Mouse (Mus musculus) A20 (cell line): ENCODE results near the gene Ryr1.

ENCODE experiments used
- DNase-seq: peaks from one replicate; pipeline ENCODE4 v3.0.0-alpha.2; 2011; ENCODE audit warnings: low read depth, low spot score

Ryr1 gene

DNA sequence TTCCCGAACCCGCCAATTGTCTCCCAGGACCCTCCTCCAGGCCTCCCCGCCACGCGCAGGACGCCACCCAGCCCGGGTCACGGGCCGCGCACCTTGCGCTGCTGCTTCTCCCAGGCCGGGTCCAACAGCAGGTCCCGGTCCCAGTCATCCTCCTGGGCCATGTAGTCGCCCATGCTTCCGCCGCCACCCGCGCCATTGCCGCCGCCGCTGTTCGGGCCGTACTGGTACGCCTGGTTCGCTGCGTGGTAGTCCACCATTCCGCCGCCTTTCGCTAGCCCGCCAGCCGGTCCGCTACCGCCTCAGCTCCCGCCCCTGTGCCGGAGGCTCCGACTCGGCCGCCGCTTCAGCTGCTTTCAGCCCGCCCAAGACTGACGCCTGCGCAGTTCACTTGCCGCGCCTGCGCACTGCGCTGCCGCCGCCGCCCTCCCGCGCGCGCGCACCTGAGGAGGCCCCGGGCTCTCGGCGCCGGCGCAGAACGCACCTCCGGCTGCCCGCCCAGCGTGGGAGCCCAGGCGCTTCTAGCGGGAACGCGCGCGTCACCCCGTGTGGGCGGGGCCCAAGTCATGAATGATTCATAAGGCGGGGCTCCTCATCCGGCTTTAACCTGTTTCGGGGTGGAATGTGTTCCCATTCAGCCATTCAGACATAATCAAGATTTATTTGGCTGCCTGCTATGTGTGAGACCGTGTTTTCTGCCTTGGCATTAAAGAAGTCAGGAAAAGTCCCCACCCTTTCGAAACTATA lies 162.9 kb downstream of the Ryr1 start, which contains the start of gene Actn4:
Gene Actn4, minus strand, starts transcription at position 414 of the 744 bp plus-strand sequence.
- peak; percentile 99 for DNase-seq

- DNase-seq: no peak
Measured at GRCm38 (mm10) chr7:28961584-28961926, 163.4 kb downstream of the Ryr1 start.

- no peak for DNase-seq
Measured at GRCm38 (mm10) chr7:28960354-28961046, 164.5 kb downstream of the Ryr1 start.

DNA sequence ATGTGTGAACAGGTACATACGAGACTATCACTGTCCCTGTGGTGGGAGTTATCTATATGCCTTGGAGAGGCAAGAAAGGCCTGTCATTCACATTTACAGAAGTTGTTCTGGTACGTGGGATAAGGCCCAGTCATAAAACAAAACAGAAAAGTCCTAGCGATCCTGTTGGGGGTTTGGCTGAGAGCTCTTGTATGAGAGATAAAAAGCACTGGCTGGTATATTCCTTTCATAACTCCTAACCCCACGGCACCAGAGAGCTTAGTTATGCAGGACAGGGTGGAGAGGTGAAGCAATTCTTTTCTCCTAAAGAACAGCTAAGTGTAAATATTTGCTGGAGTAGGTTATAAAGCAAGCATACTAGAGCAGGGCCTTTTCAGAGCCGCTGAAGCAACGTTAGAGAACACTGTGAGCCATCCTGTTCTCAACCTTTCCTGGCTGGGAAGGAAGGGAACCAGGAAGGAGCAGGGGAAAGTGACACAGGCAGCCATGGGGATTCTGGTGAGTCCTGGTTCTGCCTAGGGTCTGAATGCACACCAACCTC lies 165.4 kb downstream of the Ryr1 start:
- DNase-seq: no peak

DNA sequence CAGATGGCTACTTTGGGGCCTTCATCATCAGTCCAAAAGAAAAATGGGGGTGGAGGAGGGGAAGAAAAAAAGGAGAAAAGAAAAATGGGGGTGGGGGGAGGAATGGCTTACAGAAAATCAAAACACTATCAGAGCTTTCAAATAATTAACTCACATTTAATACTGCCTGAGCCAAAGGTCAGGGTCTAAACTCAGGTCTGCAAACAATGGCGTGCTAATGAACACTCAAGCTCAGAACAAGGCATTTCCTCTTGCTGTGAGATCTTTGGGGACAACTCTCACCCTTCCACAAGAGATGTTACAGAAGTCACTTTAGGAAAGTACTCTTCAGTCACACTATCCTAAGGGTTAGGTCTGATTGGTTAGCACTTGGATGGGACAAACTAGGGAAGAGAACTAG lies 166.2 kb downstream of the Ryr1 start:
- no peak for DNase-seq

- DNase-seq: no peak
Measured at GRCm38 (mm10) chr7:28957997-28958725, 166.8 kb downstream of the Ryr1 start.

GRCm38 (mm10) chr7:28957286-28957685 lies 167.7 kb downstream of the Ryr1 start:
- DNase-seq: no peak

GRCm38 (mm10) chr7:28956270-28956669 lies 168.7 kb downstream of the Ryr1 start:
- DNase-seq: no peak

- no peak for DNase-seq
Measured at GRCm38 (mm10) chr7:28955295-28955897, 169.6 kb downstream of the Ryr1 start.

GRCm38 (mm10) chr7:28954773-28955172 lies 170.2 kb downstream of the Ryr1 start:
- DNase-seq: no peak

DNA sequence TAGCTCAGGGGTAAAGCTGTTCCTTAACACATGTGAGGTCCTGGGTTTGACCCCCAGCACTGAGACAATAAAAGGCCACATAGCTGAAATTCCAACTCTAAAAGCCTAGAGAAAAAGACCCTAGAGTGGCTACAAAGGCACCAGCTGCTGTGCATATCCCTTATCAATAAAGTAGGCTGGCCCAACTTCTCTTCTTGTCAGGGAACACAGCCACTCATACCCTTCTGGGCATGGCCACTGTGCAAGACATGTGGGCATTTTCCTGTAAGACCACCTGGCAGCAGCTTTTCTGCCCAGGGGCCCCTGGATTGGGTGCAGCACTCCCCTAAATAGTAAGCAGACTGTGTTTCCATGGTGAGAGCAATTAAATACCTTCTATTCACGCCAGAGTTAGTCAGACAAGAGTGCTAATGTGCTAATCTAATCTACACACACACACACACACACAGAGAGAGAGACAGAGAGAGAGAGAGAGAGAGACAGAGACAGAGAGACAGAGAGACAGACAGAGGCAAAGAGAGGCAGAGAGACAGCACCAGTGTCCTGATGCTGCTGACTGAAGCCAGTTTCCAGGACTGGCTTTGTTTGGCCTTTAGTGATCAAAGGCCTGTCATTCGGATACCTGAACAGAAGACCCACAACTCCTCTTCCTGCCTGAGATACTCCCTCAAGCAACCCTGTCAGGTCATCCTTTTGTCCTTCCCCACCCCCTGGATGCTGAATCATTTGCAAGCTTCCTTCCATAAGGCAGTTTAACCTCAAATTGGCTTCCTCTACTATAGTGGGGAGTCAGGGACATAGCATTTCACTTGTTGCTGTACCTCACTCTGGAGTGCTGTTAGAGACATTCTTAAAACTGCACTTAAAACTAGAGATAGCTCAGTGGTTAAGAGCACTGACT lies 171.3 kb downstream of the Ryr1 start:
- no peak for DNase-seq
